Mouse (Mus musculus) hindbrain, embryonic 14.5 days (tissue): ENCODE data around the gene Rnf223. TPM values are rescaled to one million over a fixed set of nuclear protein-coding genes. Genes with fewer than 3 reads are reported as not detected.

Experiments used
- ATAC-seq: fragments of 200-750 bp; cut with Nextera tagmentation; 2 replicates; pipeline ENCODE4 v1.8.0; 2017; ENCODE audit warnings: moderate number of reproducible peaks, mild to moderate bottlenecking, moderate TSS enrichment, moderate library complexity; ENCODE audit not compliant: low FRiP score
- DNase-seq: peaks from one replicate; pipeline ENCODE4 v3.0.0-alpha.2; 2015; ENCODE audit warnings: low spot score
- H3K27ac ChIP-seq: fragments of 300-500 bp; sonication (generic); 2 replicates; pipeline ENCODE4 v1.5.1; 2014; ENCODE audit warnings: mild to moderate bottlenecking, moderate library complexity
- H3K27me3 ChIP-seq: fragments of 300-500 bp; sonication (generic); 2 replicates; pipeline ENCODE4 v1.6.1; 2014; ENCODE audit warnings: mild to moderate bottlenecking, low read length, mixed read lengths; ENCODE audit not compliant: control insufficient read depth, insufficient read depth
- H3K36me3 ChIP-seq: fragments of 300-500 bp; sonication (generic); replicated peaks from 2 replicates; pipeline ENCODE4 v1.6.1; 2014; ENCODE audit not compliant: control insufficient read depth, insufficient read depth
- H3K4me1 ChIP-seq: fragments of 300-500 bp; sonication (generic); replicated peaks from 2 replicates; pipeline ENCODE4 v1.6.1; 2014; ENCODE audit warnings: antibody characterized with exemption, low read length, mixed read lengths; ENCODE audit not compliant: control insufficient read depth, insufficient read depth
- H3K4me2 ChIP-seq: fragments of 300-500 bp; sonication (generic); replicated peaks from 2 replicates; pipeline ENCODE4 v1.6.1; 2014; ENCODE audit warnings: mild to moderate bottlenecking, moderate library complexity
- H3K4me3 ChIP-seq: fragments of 300-500 bp; sonication (generic); replicated peaks from 2 replicates; pipeline ENCODE4 v1.5.1; 2014; ENCODE audit warnings: mild to moderate bottlenecking, low read length
- H3K9ac ChIP-seq: fragments of 300-500 bp; sonication (generic); 2 replicates; pipeline ENCODE4 v1.6.1; 2014
- H3K9me3 ChIP-seq: fragments of 300-500 bp; sonication (generic); 2 replicates; pipeline ENCODE4 v1.6.1; 2016; ENCODE audit warnings: low read length; ENCODE audit not compliant: control insufficient read depth
- WGBS: fragments of 180-500 bp; shearing (Covaris S2); extraction: QIAGEN DNeasy Blood & Tissue Kit; methylation state at CpG from one replicate; pipeline ENCODE4 v1.1.7; 2014; 5-methylcytosine and 5-hydroxymethylcytosine counted together
- polyA plus RNA-seq: library from polyadenylated mRNA; unstranded; fragments of >200 nt; fragmentation: Nextera tagmentation; extraction: Ambion mirVana; gene quantifications from 2 replicates; pipeline ENCODE4 v1.2.1, GENCODE M21; 2014

Gene Rnf223
- polyA plus RNA-seq, 1 experiment from 2014 or later = 0.59 TPM

DNA sequence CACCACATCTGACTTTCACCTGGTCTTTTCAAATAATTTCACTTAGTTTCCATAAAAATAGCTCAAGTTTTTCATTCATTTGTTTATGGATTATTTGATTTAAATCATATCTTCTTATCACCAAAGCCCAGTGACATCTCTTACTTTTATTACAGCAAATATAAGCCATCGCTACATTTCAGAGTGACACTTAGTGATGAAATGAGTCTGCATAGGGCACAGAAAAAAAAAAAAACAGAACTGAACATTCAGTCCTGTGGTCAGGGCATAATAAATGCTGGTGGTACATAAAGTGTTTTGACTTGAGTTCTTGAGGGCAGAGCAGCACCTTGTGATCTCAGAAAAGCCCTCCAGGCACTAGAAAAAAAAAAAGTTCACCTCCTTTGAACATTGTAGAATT is 34.1 kb upstream of the Rnf223 start:
- Histone ChIP-seq H3K4me2 (no peak overlapping the region), H3K4me1 (no peaks in the 10 kb centered on the region), H3K36me3 (no peaks in the 10 kb centered on the region), H3K27ac (no peak overlapping the region), H3K4me3 (no peak overlapping the region), H3K9ac (no peak overlapping the region), H3K27me3 (no peaks in the 10 kb centered on the region), H3K9me3 (no peaks in the 10 kb centered on the region)
- ATAC-seq (no peak), DNase-seq (no peak)
- WGBS = 95% methylated on average over 1 of the region's 1 CpGs

- Histone ChIP-seq H3K27ac (no peak overlapping the region), H3K4me3 (no peak overlapping the region), H3K4me2 (no peak overlapping the region), H3K9me3 (no peaks in the 10 kb centered on the region), H3K36me3 (no peaks in the 10 kb centered on the region), H3K27me3 (no peaks in the 10 kb centered on the region), H3K4me1 (no peaks in the 10 kb centered on the region), H3K9ac (no peak overlapping the region)
- no peak for ATAC-seq
- WGBS = 78% methylated on average over 9 of the region's 9 CpGs
- no peak for DNase-seq
Measured at GRCm38 (mm10) chr4:156097770-156098366, 32.4 kb upstream of the Rnf223 start.

- Histone ChIP-seq H3K36me3 (no peaks in the 10 kb centered on the region), H3K4me2 (no peak overlapping the region), H3K4me3 (no peak overlapping the region), H3K4me1 (no peaks in the 10 kb centered on the region), H3K9me3 (no peaks in the 10 kb centered on the region), H3K27me3 (no peaks in the 10 kb centered on the region), H3K9ac (no peak overlapping the region), H3K27ac (no peak overlapping the region)
- ATAC-seq = no peak
- WGBS = 65% methylated on average over 6 of the region's 6 CpGs
- DNase-seq = no peak
Measured at GRCm38 (mm10) chr4:156099427-156099826, 30.9 kb upstream of the Rnf223 start.

DNA sequence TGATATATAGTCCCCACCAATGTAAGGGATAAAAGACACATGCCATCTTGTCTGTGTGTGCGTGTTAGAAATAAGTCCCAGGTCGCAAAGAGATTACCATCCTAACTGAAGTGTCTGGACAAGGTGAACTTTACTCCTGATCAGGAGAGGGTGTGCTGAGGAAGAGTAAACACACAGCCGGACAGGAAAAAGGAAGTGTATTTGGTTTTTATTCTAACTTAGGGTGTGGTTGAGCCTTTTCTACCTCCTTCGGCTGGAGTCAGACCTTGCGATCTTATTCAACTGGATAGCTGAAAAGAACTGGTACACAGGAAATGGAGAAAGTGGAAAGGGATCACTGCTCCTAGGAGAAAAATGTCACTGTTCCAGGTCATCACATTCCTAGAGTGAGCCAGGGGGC is 29.8 kb upstream of the Rnf223 start:
- H3K9ac ChIP-seq = no peak overlapping the region
- no peak overlapping the region for H3K4me2 ChIP-seq
- no peaks in the 10 kb centered on the region for H3K36me3 ChIP-seq
- no peaks in the 10 kb centered on the region for H3K27me3 ChIP-seq
- DNase-seq = no peak
- WGBS = 93% methylated on average over 5 of the region's 5 CpGs
- no peaks in the 10 kb centered on the region for H3K4me1 ChIP-seq
- H3K9me3 ChIP-seq = no peaks in the 10 kb centered on the region
- ATAC-seq = no peak
- H3K27ac ChIP-seq = no peak overlapping the region
- H3K4me3 ChIP-seq = no peak overlapping the region

DNA sequence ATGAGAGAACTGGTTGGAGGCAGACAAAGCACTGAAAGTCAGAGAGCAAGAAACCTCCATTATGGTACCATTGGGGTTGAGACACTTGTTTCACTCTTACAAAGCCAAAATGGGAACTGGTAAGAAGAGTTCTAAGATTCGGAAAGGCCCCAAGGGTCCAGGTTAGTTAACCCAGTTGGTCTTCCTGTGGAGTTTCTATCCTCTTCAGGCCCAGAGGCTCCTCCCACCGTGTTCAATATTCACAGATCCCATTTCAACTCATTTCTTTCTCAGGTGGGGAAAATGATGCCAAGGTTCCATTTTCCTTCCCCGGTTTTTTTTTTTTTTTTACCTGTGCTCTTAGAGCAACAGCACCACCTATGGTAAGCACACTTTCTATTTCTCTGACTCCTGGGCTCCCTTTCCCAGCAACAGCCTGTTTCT is 28.8 kb upstream of the Rnf223 start:
- no peak overlapping the region for H3K27ac ChIP-seq
- no peak overlapping the region for H3K4me2 ChIP-seq
- no peak overlapping the region for H3K9ac ChIP-seq
- no peaks in the 10 kb centered on the region for H3K27me3 ChIP-seq
- no peak for DNase-seq
- 49% methylated on average over 3 of the region's 3 CpGs for WGBS
- no peaks in the 10 kb centered on the region for H3K36me3 ChIP-seq
- no peak for ATAC-seq
- H3K4me3 ChIP-seq = no peak overlapping the region
- H3K9me3 ChIP-seq = no peaks in the 10 kb centered on the region
- H3K4me1 ChIP-seq = no peaks in the 10 kb centered on the region

- Histone ChIP-seq H3K27me3 (no peaks in the 10 kb centered on the region), H3K36me3 (no peaks in the 10 kb centered on the region), H3K4me3 (no peak overlapping the region), H3K9me3 (no peaks in the 10 kb centered on the region), H3K9ac (no peak overlapping the region), H3K27ac (no peak overlapping the region), H3K4me2 (no peak overlapping the region), H3K4me1 (no peaks in the 10 kb centered on the region)
- ATAC-seq = no peak
- DNase-seq = no peak
- 80% methylated on average over 4 of the region's 4 CpGs for WGBS
Measured at GRCm38 (mm10) chr4:156103342-156103741, 27.0 kb upstream of the Rnf223 start.

- Histone ChIP-seq H3K4me3 (peak overlapping the region; percentile 41), H3K9me3 (no peaks in the 10 kb centered on the region), H3K4me2 (peak overlapping the region; percentile 66), H3K27ac (peak overlapping the region; percentile 77), H3K4me1 (peaks cover 7% of the 10 kb centered on the region; the same call in 1 of the 2 replicates), H3K27me3 (no peaks in the 10 kb centered on the region), H3K36me3 (no peaks in the 10 kb centered on the region), H3K9ac (peak overlapping the region; percentile 62)
- DNase-seq = peak; percentile 56
- WGBS = 34% methylated on average over 13 of the region's 13 CpGs
- ATAC-seq = no peak
Measured at GRCm38 (mm10) chr4:156108606-156109546, 21.4 kb upstream of the Rnf223 start.

- whole genome bisulfite sequencing = under 1% methylated on average over 60 of the region's 60 CpGs
Measured at GRCm38 (mm10) chr4:156109570-156110331, 20.6 kb upstream of the Rnf223 start, which contains the start of gene 9430015G10Rik. Gene 9430015G10Rik, plus strand, starts transcription at chr4:156109982.

DNA sequence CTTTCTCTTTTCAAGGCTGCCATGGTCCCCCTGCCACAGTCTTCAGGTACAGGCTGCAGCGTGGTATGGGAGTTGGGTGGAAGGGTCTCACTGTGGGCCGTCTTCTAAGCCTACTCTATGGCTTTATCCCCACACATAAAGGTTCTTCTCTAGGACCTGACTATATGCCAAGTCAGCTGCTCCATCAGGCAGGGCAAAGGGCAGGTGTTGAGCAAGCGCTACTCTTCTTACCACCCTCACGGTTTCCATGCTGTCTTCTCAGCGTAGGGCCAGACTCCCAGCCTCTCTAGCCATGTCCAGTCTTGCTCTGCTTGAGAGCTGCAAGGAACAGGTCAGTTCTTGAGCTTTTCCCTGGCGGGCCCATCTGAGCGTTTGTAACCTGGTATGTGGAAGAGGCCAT is 6.2 kb upstream of the Rnf223 start:
- H3K9ac ChIP-seq = no peak overlapping the region
- ATAC-seq (no peak), DNase-seq (no peak)
- H3K4me1 ChIP-seq = no peaks in the 10 kb centered on the region
- H3K4me3 ChIP-seq = no peak overlapping the region
- H3K9me3 ChIP-seq = no peaks in the 10 kb centered on the region
- no peak overlapping the region for H3K4me2 ChIP-seq
- H3K36me3 ChIP-seq = peaks cover 83% of the 10 kb centered on the region
- no peak overlapping the region for H3K27ac ChIP-seq
- 96% methylated on average over 7 of the region's 7 CpGs for WGBS
- H3K27me3 ChIP-seq = no peaks in the 10 kb centered on the region

More at GRCm38 (mm10) chr4:156109570-156110331, 20.6 kb upstream of the Rnf223 start, which contains the start of gene 9430015G10Rik:
- ATAC-seq (peak; percentile 99), DNase-seq (peak; percentile 99)
- H3K4me3 ChIP-seq = peak within 1 kb of the TSS; percentile 61
- H3K4me1 ChIP-seq = peaks cover 7% of the 10 kb centered on the region; the same call in 1 of the 2 replicates
- H3K27ac ChIP-seq = peak within 1 kb of the TSS; percentile 77
- no peaks in the 10 kb centered on the region for H3K9me3 ChIP-seq
- H3K9ac ChIP-seq = peak within 1 kb of the TSS; percentile 76
- H3K36me3 ChIP-seq = no peaks in the 10 kb centered on the region
- no peaks in the 10 kb centered on the region for H3K27me3 ChIP-seq
- H3K4me2 ChIP-seq = peak within 1 kb of the TSS; percentile 66
